Mouse (Mus musculus) bone marrow, adult 2 months (tissue): ENCODE results near the gene Dnpep.

Experiments
- CTCF ChIP-seq: fragments of 200-500 bp; IDR thresholded peaks from 2 replicates; pipeline ENCODE4 v1.5.1; 2011; ENCODE audit warnings: low read length, control low read depth; ENCODE audit not compliant: control insufficient read depth, insufficient read depth
- POLR2A ChIP-seq: fragments of 200-500 bp; IDR thresholded peaks from 2 replicates; pipeline ENCODE4 v1.6.1; 2011; ENCODE audit warnings: low read depth, mild to moderate bottlenecking, control low read depth, low read length, borderline replicate concordance; ENCODE audit not compliant: control insufficient read depth

DNA sequence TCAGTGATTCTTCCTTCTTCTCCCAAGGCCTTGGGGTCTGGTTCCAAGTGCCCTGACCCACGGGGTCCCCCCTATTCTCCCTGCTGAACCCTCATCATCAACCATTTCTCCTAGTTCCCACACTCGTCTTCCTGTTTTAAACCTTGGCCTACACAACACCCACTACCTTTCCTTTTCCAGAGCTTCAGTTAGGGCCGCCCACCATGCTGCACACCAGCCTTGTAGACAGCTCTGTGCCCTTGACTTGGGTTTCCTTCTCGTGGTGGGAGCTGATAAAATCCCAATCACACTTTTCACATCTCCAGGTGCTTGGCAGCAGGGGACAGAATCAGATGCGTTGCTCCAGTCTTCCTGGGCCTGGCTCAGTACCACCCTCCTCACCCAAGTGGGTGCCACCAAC lies 23.5 kb downstream of the Dnpep start:
- TF ChIP-seq POLR2A (no peak), CTCF (no peak)
